8 mouse cellular contexts compared by ENCODE assay signal in genomic region chr15:83464083-83464904, GRCm38 (mm10). TPM values are rescaled to one million over a fixed set of nuclear protein-coding genes. Genes with fewer than 3 reads are reported as not detected.
DNase-seq lines count a peak whose midpoint lies in the region; ATAC-seq and TF ChIP-seq lines count a peak whose summit lies in the region.

Gene Pacsin2, minus strand, starts transcription at chr15:83464606.

- peak within 1 kb of the TSS; percentile 61 for H3K4me3 ChIP-seq in cortical plate, adult 2 months (ENCODE audit: insufficient read depth, low read length)

- H3K27ac ChIP-seq in cortical plate, adult 2 months (ENCODE audit: insufficient read depth, low read length), result no peak within 1 kb of the TSS

- peak; percentile 98 for DNase-seq in gastrocnemius, postnatal 10 days
- peak; percentile 97 for DNase-seq in induced T-regulatory cell, adult 2 months (ENCODE audit: low read depth)
- peak; percentile 89 to 96 for DNase-seq in left cerebral cortex, adult 9 months (ENCODE audit: low spot score in 2 of 2)
- DNase-seq in right cerebral cortex, postnatal 14 days, result peak; percentile 96
- DNase-seq in urinary bladder, postnatal 36 days (ENCODE audit: low spot score in 2 of 2), result peak; percentile 97 to 99

- H3K4me1 ChIP-seq in cortical plate, adult 2 months (ENCODE audit: control insufficient read depth, insufficient read depth, low read length), result peaks cover 3% of the 10 kb centered on the region; the same call in 1 of the 2 replicates

- peak; percentile 98 for ATAC-seq in activated CD4-positive, CD25-positive, alpha-beta regulatory T cell, adult 4 months
- peak; percentile 95 for ATAC-seq in megakaryocyte progenitor cell, adult 5-6 weeks (replicated peaks; ENCODE audit: poor library complexity)

- TF ChIP-seq POLR2A in cortical plate, adult 2 months (IDR thresholded peaks at IDR 0.05; ENCODE audit: extremely low read depth, insufficient read depth, low read length), result 0 out of 2 replicates have a peak, but pooled peaks have one; percentile 1

- TF ChIP-seq CTCF in cortical plate, adult 2 months (IDR thresholded peaks at IDR 0.05; ENCODE audit: extremely low read depth, insufficient read depth, low read length), result no peak

RNA-seq across cellular contexts. Expression of gene Pacsin2, which starts in this region (rescaled TPM):
- 10 to 100 TPM; 21.2 to 24.9 TPM for polyA plus RNA-seq in activated CD4-positive, CD25-positive, alpha-beta regulatory T cell, adult 4 months (2017; shearing (Covaris generic))
- 84.4 and 87.8 TPM in 2 replicates for polyA plus RNA-seq in cortical plate, adult 2 months (2012; rRNA removed)
- total RNA-seq in gastrocnemius, postnatal 10 days (2021), result 10 to 100 TPM; 42.8 to 44.4 TPM
- 40.0 and 47.4 TPM in 2 replicates for total RNA-seq in megakaryocyte progenitor cell, adult 5-6 weeks (2015)
- total RNA-seq in megakaryocyte progenitor cell, adult 5-6 weeks (2017), result 71.7 and 101 TPM in 2 replicates
